Comparison of ENCODE assay signal across 8 mouse cellular contexts in the genomic region with DNA sequence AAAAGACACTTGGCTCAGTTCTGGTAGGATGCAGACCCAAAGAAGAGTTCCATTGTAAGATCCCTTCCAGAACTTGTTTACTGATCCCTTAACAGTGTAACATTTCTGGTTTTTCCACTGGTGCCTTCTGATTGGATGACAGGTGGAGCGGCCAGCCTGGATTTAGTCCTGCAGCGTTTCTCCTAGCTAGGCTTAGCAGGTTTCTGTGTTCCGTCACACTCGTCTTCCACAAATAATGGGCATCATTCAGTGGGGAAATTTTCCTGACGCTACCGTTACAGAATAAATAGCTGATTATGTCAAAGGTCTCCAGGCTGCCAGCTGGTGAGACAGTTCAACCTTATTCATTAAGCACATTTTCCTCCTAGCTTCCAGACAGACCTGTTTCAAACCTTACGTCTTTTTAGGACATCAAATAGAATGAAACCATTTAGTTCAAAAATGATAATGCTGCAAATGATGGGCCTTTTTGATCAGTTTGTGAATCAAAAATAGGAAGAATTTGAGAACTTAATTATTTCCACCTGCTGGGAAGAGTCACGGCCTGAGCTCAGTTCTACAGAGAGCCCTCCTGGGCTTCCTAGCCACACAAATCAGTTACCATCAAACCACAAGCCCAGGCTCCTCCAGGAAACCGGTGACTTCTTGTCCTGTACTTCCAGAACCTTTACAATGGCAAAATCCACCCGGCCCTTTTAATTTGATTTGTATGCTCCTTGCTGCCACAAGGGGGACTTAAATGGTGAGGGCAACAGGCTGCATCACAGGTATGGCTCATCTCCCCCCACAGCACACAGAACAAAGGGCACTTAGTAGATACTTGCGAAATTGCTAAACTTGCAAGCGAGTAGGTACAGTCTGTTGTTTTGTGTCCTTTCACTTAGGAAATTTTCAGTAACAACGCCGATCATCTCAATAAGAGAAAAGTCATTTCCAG.
DNase-seq lines count a peak whose midpoint lies in the region; ATAC-seq and TF ChIP-seq lines count a peak whose summit lies in the region.

No protein-coding gene starts in this region.

- H3K4me1 ChIP-seq in hindbrain, embryonic 10.5 days (replicated peaks), result peaks cover 33% of the 10 kb centered on the region
- H3K4me1 ChIP-seq in hindbrain, embryonic 16.5 days (ENCODE audit: control insufficient read depth, insufficient read depth, low read depth, low read length), result peaks cover 17% of the 10 kb centered on the region
- H3K4me1 ChIP-seq in MEL (ENCODE audit: control insufficient read depth in 1 of 2, insufficient read depth in 2 of 2, low read length in 2 of 2), result no peaks in the 10 kb centered on the region
- H3K4me1 ChIP-seq in hindbrain, postnatal 0 days (ENCODE audit: insufficient read depth, low read length), result peaks cover 2% of the 10 kb centered on the region; the same call in 1 of the 2 replicates
- peaks cover 45% of the 10 kb centered on the region for H3K4me1 ChIP-seq in liver, embryonic 15.5 days (replicated peaks)
- H3K4me1 ChIP-seq in stomach, embryonic 15.5 days, result peaks cover 24% of the 10 kb centered on the region

- H3K27ac ChIP-seq in hindbrain, embryonic 10.5 days, result no peak overlapping the region
- H3K27ac ChIP-seq in hindbrain, embryonic 16.5 days (ENCODE audit: low read depth, low read length), result no peak overlapping the region
- no peak overlapping the region for H3K27ac ChIP-seq in MEL (ENCODE audit: control insufficient read depth, low read depth, low read length)
- no peak overlapping the region for H3K27ac ChIP-seq in hindbrain, postnatal 0 days
- H3K27ac ChIP-seq in liver, embryonic 15.5 days (replicated peaks), result no peak overlapping the region
- no peak overlapping the region for H3K27ac ChIP-seq in stomach, embryonic 15.5 days

- ATAC-seq in hindbrain, embryonic 16.5 days, result no peak
- ATAC-seq in hindbrain, postnatal 0 days, result no peak
- no peak for ATAC-seq in liver, embryonic 15.5 days (ENCODE audit: insufficient read depth)
- no peak for ATAC-seq in stomach, embryonic 15.5 days (ENCODE audit: insufficient read depth, low FRiP score, low read depth)

- H3K36me3 ChIP-seq in hindbrain, embryonic 10.5 days, result no peaks in the 10 kb centered on the region
- H3K36me3 ChIP-seq in hindbrain, embryonic 16.5 days (ENCODE audit: control insufficient read depth, insufficient read depth, low read length), result no peaks in the 10 kb centered on the region
- no peaks in the 10 kb centered on the region for H3K36me3 ChIP-seq in MEL (ENCODE audit: control insufficient read depth in 1 of 2, insufficient read depth in 2 of 2, low read length in 2 of 2)
- no peaks in the 10 kb centered on the region for H3K36me3 ChIP-seq in hindbrain, postnatal 0 days (ENCODE audit: insufficient read depth, low read length)
- no peaks in the 10 kb centered on the region for H3K36me3 ChIP-seq in liver, embryonic 15.5 days (replicated peaks)
- no peaks in the 10 kb centered on the region for H3K36me3 ChIP-seq in stomach, embryonic 15.5 days

- TF ChIP-seq EP300 in MEL (IDR thresholded peaks at IDR 0.05; ENCODE audit: low read depth in 1 of 2, low read length in 2 of 2), result no peak

- no peak overlapping the region for H3K4me2 ChIP-seq in hindbrain, embryonic 16.5 days (ENCODE audit: low read length)
- H3K4me2 ChIP-seq in hindbrain, postnatal 0 days (ENCODE audit: low read depth, low read length), result no peak overlapping the region
- peak overlapping the region; percentile 72 for H3K4me2 ChIP-seq in liver, embryonic 15.5 days
- H3K4me2 ChIP-seq in stomach, embryonic 15.5 days, result peak overlapping the region; percentile 87; the same call in 1 of the 2 replicates

- H3K79me2 ChIP-seq in MEL (ENCODE audit: control insufficient read depth, insufficient read depth, low read length, poor library complexity), result no peaks in the 10 kb centered on the region

- no peak overlapping the region for H3K9ac ChIP-seq in hindbrain, embryonic 16.5 days (ENCODE audit: low read depth, low read length)
- no peak overlapping the region for H3K9ac ChIP-seq in MEL (ENCODE audit: control insufficient read depth, low read depth, low read length, poor library complexity, severe bottlenecking)
- no peak overlapping the region for H3K9ac ChIP-seq in hindbrain, postnatal 0 days (replicated peaks; ENCODE audit: low read length)
- no peak overlapping the region for H3K9ac ChIP-seq in liver, embryonic 15.5 days
- H3K9ac ChIP-seq in stomach, embryonic 15.5 days, result no peak overlapping the region

- TF ChIP-seq RAD21 in MEL (IDR thresholded peaks at IDR 0.05; ENCODE audit: low read depth, low read length), result peak; percentile 13; the same call in 1 of the 2 replicates

- peak in 1 of 3 experiments; percentile 40; a peak in 2 of 6 replicates for TF ChIP-seq CTCF in MEL (IDR thresholded peaks at IDR 0.05 in 2 of 3, conservative IDR thresholded peaks at IDR 0.05 in 1 of 3; ENCODE audit: control insufficient read depth in 1 of 3, insufficient read depth in 1 of 3, low read depth in 2 of 3, low read length in 3 of 3, poor library complexity in 1 of 3, severe bottlenecking in 1 of 3)
- TF ChIP-seq CTCF in hindbrain, postnatal 0 days (IDR thresholded peaks at IDR 0.05; ENCODE audit: low read depth), result peak; percentile 65

- TF ChIP-seq POLR2A in MEL (IDR thresholded peaks at IDR 0.05; ENCODE audit: control insufficient read depth in 1 of 2, insufficient read depth in 1 of 2, low read depth in 1 of 2, low read length in 2 of 2, poor library complexity in 1 of 2), result no peak

- DNase-seq in hindbrain, embryonic 10.5 days (ENCODE audit: low spot score), result peak; percentile 34
- no peak for DNase-seq in MEL (ENCODE audit: low read depth, low spot score)
- DNase-seq in hindbrain, postnatal 0 days (ENCODE audit: low spot score), result peak; percentile 49
- DNase-seq in layer of hippocampus, postnatal 10 days (ENCODE audit: low spot score in 2 of 2), result no peak
- DNase-seq in right cerebral cortex, adult 2 months (ENCODE audit: low spot score in 2 of 2), result no peak

- H3K4me3 ChIP-seq in hindbrain, embryonic 10.5 days, result no peak overlapping the region
- H3K4me3 ChIP-seq in hindbrain, embryonic 16.5 days (ENCODE audit: low read length), result no peak overlapping the region
- no peak overlapping the region for H3K4me3 ChIP-seq in MEL (ENCODE audit: control insufficient read depth in 1 of 2, insufficient read depth in 1 of 2, low read depth in 2 of 2, low read length in 2 of 2)
- no peak overlapping the region for H3K4me3 ChIP-seq in hindbrain, postnatal 0 days (ENCODE audit: low read length)
- H3K4me3 ChIP-seq in liver, embryonic 15.5 days (replicated peaks), result peak overlapping the region; percentile 67; the same call in 1 of the 2 replicates
- no peak overlapping the region for H3K4me3 ChIP-seq in stomach, embryonic 15.5 days (replicated peaks)

- no peaks in the 10 kb centered on the region for H3K9me3 ChIP-seq in hindbrain, embryonic 10.5 days
- no peaks in the 10 kb centered on the region for H3K9me3 ChIP-seq in hindbrain, embryonic 16.5 days (ENCODE audit: control insufficient read depth, low read length)
- H3K9me3 ChIP-seq in MEL (replicated peaks; ENCODE audit: insufficient read depth, low read length), result no peaks in the 10 kb centered on the region
- no peaks in the 10 kb centered on the region for H3K9me3 ChIP-seq in hindbrain, postnatal 0 days (ENCODE audit: low read length)
- H3K9me3 ChIP-seq in liver, embryonic 15.5 days (replicated peaks), result no peaks in the 10 kb centered on the region
- H3K9me3 ChIP-seq in stomach, embryonic 15.5 days, result no peaks in the 10 kb centered on the region

- 18% methylated on average over 14 of the region's 14 CpGs for WGBS in hindbrain, embryonic 10.5 days
- WGBS in hindbrain, embryonic 16.5 days, result 16% methylated on average over 14 of the region's 14 CpGs
- WGBS in hindbrain, postnatal 0 days, result 19% methylated on average over 14 of the region's 14 CpGs
- 29% methylated on average over 14 of the region's 14 CpGs for WGBS in liver, embryonic 15.5 days (ENCODE audit: insufficient replicate concordance)
- WGBS in stomach, embryonic 15.5 days, result 32% methylated on average over 14 of the region's 14 CpGs

- peaks cover 79% of the 10 kb centered on the region for H3K27me3 ChIP-seq in hindbrain, embryonic 10.5 days (ENCODE audit: insufficient read depth, poor library complexity, severe bottlenecking)
- H3K27me3 ChIP-seq in hindbrain, embryonic 16.5 days (replicated peaks; ENCODE audit: control insufficient read depth, insufficient read depth, low read length), result peaks cover 37% of the 10 kb centered on the region
- H3K27me3 ChIP-seq in MEL (ENCODE audit: control insufficient read depth in 1 of 2, insufficient read depth in 2 of 2, low read length in 2 of 2), result peaks cover 0 to 2% of the 10 kb centered on the region in 2 experiments; a peak in 2 of 4 replicates
- H3K27me3 ChIP-seq in hindbrain, postnatal 0 days (ENCODE audit: insufficient read depth, low read length), result peaks cover 48% of the 10 kb centered on the region
- H3K27me3 ChIP-seq in liver, embryonic 15.5 days, result peaks cover 71% of the 10 kb centered on the region
- peaks cover 30% of the 10 kb centered on the region for H3K27me3 ChIP-seq in stomach, embryonic 15.5 days (replicated peaks)

TF ChIP-seq in MEL, 35 proteins besides CTCF, POLR2A, EP300 and RAD21:
- TF ChIP-seq TBP (IDR thresholded peaks at IDR 0.05; ENCODE audit: low read depth, low read length), result no peak
- no peak for TF ChIP-seq RCOR1 (IDR thresholded peaks at IDR 0.05; ENCODE audit: low read depth, low read length)
- no peak for TF ChIP-seq MYB (IDR thresholded peaks at IDR 0.05; ENCODE audit: low read depth, low read length)
- TF ChIP-seq ZKSCAN1 (IDR thresholded peaks at IDR 0.05; ENCODE audit: low read depth, low read length), result no peak
- no peak for TF ChIP-seq ETS1 (IDR thresholded peaks at IDR 0.05; ENCODE audit: low read depth, low read length)
- no peak for TF ChIP-seq JUND (IDR thresholded peaks at IDR 0.05; ENCODE audit: low read depth, low read length)
- peak; percentile 53 for TF ChIP-seq SMC3 (IDR thresholded peaks at IDR 0.05; ENCODE audit: low read depth, low read length)

Comparison
In these comparisons a context has a peak if more than half of its experiments do, and no peak if none do; other contexts are left out.
1. DNase-seq: peak in hindbrain, embryonic 10.5 days (single experiment) and hindbrain, postnatal 0 days (single experiment); none in MEL (single experiment), layer of hippocampus, postnatal 10 days (0 of 2) and right cerebral cortex, adult 2 months (0 of 2).
2. H3K4me2 ChIP-seq: peak in liver, embryonic 15.5 days (single experiment) and stomach, embryonic 15.5 days (single experiment); none in hindbrain, embryonic 16.5 days (single experiment) and hindbrain, postnatal 0 days (single experiment).